Mouse (Mus musculus) liver, embryonic 14.5 days (tissue): ENCODE data around the gene Gid4.

Source experiments
- CTCF ChIP-seq: IDR thresholded peaks from 2 replicates; pipeline ENCODE4 v1.5.1; 2016; ENCODE audit warnings: antibody characterized with exemption, low read depth, control low read depth
- EP300 ChIP-seq: IDR thresholded peaks from 2 replicates; pipeline ENCODE4 v1.6.1; 2016; ENCODE audit warnings: antibody characterized with exemption, low read depth

GRCm38 (mm10) chr11:60387944-60388343, 29.0 kb upstream of the Gid4 start:
- TF ChIP-seq CTCF (no peak), EP300 (no peak)
